In genomic region chr2:163744801-163745570, GRCm38 (mm10) we compare ENCODE assay signal across 18 mouse cellular contexts. TPM values are rescaled to one million over a fixed set of nuclear protein-coding genes. Genes with fewer than 3 reads are reported as not detected.
DNase-seq lines count a peak whose midpoint lies in the region; ATAC-seq and TF ChIP-seq lines count a peak whose summit lies in the region.
"Had no signal": no experiment of that assay in that cellular context is flagged by ENCODE, and none has a peak within 500 bp of the region (broad histone marks: within the 10 kb centered on the region; RNA-seq: fewer than 3 reads in every experiment).

No protein-coding gene starts in this region.

- H3K4me3 ChIP-seq in liver, postnatal 0 days (ENCODE audit: low read depth, low read length) = no peak overlapping the region
- H3K4me3 ChIP-seq in liver, embryonic 12.5 days = no peak overlapping the region
- peak overlapping the region; percentile 51 for H3K4me3 ChIP-seq in megakaryocyte, embryonic 14.5 days (replicated peaks)
- no peak overlapping the region for H3K4me3 ChIP-seq in cerebellum, adult 2 months (replicated peaks; ENCODE audit: insufficient read depth, low read depth, low read length)
- no peak overlapping the region for H3K4me3 ChIP-seq in forebrain, embryonic 10.5 days
- H3K4me3 ChIP-seq: embryonic facial prominence, embryonic 15.5 days; kidney, embryonic 15.5 days; limb, embryonic 13.5 days had no signal

- H3K36me3 ChIP-seq in liver, postnatal 0 days (replicated peaks; ENCODE audit: insufficient read depth, low read length) = no peaks in the 10 kb centered on the region
- H3K36me3 ChIP-seq in liver, embryonic 12.5 days = no peaks in the 10 kb centered on the region
- peaks cover 2% of the 10 kb centered on the region for H3K36me3 ChIP-seq in megakaryocyte, embryonic 14.5 days (replicated peaks; ENCODE audit: low read length)
- no peaks in the 10 kb centered on the region for H3K36me3 ChIP-seq in forebrain, embryonic 10.5 days (replicated peaks)
- H3K36me3 ChIP-seq: embryonic facial prominence, embryonic 15.5 days; kidney, embryonic 15.5 days; limb, embryonic 13.5 days had no signal

- ATAC-seq in liver, postnatal 0 days = no peak
- ATAC-seq in liver, embryonic 12.5 days = no peak
- ATAC-seq in monocyte, adult 5-6 weeks (replicated peaks; ENCODE audit: insufficient number of reproducible peaks, low FRiP score, low TSS enrichment, poor library complexity, severe bottlenecking) = no peak
- ATAC-seq: forebrain, embryonic 14.5 days; Patski had no signal

- WGBS in liver, postnatal 0 days (ENCODE audit: insufficient replicate concordance) = 36% methylated on average over 10 of the region's 10 CpGs
- 42% methylated on average over 10 of the region's 10 CpGs for WGBS in liver, embryonic 12.5 days (ENCODE audit: insufficient replicate concordance)
- WGBS in cerebellum, adult 2 months = 84% methylated on average over 10 of the region's 10 CpGs
- 85% methylated on average over 10 of the region's 10 CpGs for WGBS in forebrain, embryonic 10.5 days

- H3K9ac ChIP-seq in liver, postnatal 0 days (replicated peaks) = no peak overlapping the region; the same call in 1 of the 2 replicates
- H3K9ac ChIP-seq in liver, embryonic 12.5 days = no peak overlapping the region
- H3K9ac ChIP-seq: embryonic facial prominence, embryonic 15.5 days; kidney, embryonic 15.5 days; limb, embryonic 13.5 days had no signal

- peak overlapping the region; percentile 18; the same call in 1 of the 2 replicates for H3K4me2 ChIP-seq in liver, postnatal 0 days (ENCODE audit: low read depth, low read length)
- H3K4me2 ChIP-seq in liver, embryonic 12.5 days = no peak overlapping the region
- H3K4me2 ChIP-seq: embryonic facial prominence, embryonic 15.5 days; kidney, embryonic 15.5 days; limb, embryonic 13.5 days had no signal

- H3K4me1 ChIP-seq in liver, postnatal 0 days (ENCODE audit: insufficient read depth) = peaks cover 27% of the 10 kb centered on the region
- H3K4me1 ChIP-seq in liver, embryonic 12.5 days = peaks cover 29% of the 10 kb centered on the region
- peaks cover 97% of the 10 kb centered on the region for H3K4me1 ChIP-seq in megakaryocyte, embryonic 14.5 days
- no peaks in the 10 kb centered on the region for H3K4me1 ChIP-seq in cerebellum, adult 2 months (ENCODE audit: control insufficient read depth, insufficient read depth, low read length)
- H3K4me1 ChIP-seq in forebrain, embryonic 10.5 days = peaks cover 27% of the 10 kb centered on the region

- H3K9me3 ChIP-seq in liver, postnatal 0 days (ENCODE audit: low read length) = no peaks in the 10 kb centered on the region
- H3K9me3 ChIP-seq in liver, embryonic 12.5 days (replicated peaks) = no peaks in the 10 kb centered on the region
- H3K9me3 ChIP-seq in megakaryocyte, embryonic 14.5 days = no peaks in the 10 kb centered on the region
- H3K9me3 ChIP-seq in forebrain, embryonic 10.5 days = no peaks in the 10 kb centered on the region
- H3K9me3 ChIP-seq: embryonic facial prominence, embryonic 15.5 days; kidney, embryonic 15.5 days; limb, embryonic 13.5 days had no signal

- no peak for TF ChIP-seq EP300 in liver, postnatal 0 days (IDR thresholded peaks at IDR 0.05; ENCODE audit: low read depth)

- TF ChIP-seq CTCF in liver, postnatal 0 days (IDR thresholded peaks at IDR 0.05; ENCODE audit: low read depth) = no peak
- TF ChIP-seq CTCF in cerebellum, adult 2 months (IDR thresholded peaks at IDR 0.05; ENCODE audit: borderline replicate concordance, insufficient read depth, low read depth, low read length) = no peak

- H3K27me3 ChIP-seq in liver, postnatal 0 days (ENCODE audit: insufficient read depth, low read length) = 0 out of 2 replicates have a peak, but pooled peaks cover 9% of the 10 kb centered on the region
- peaks cover 13% of the 10 kb centered on the region for H3K27me3 ChIP-seq in liver, embryonic 12.5 days (replicated peaks)
- H3K27me3 ChIP-seq in megakaryocyte, embryonic 14.5 days (replicated peaks) = peaks cover 8% of the 10 kb centered on the region
- H3K27me3 ChIP-seq in cerebellum, adult 2 months (ENCODE audit: control insufficient read depth, insufficient read depth, low read length) = no peaks in the 10 kb centered on the region
- peaks cover 25% of the 10 kb centered on the region for H3K27me3 ChIP-seq in forebrain, embryonic 10.5 days (ENCODE audit: poor library complexity, severe bottlenecking)
- H3K27me3 ChIP-seq: Patski had no signal

- no peak for DNase-seq in liver, postnatal 0 days
- peak; percentile 24 for DNase-seq in T-cell, adult 2 months (ENCODE audit: low spot score)
- peak; percentile 84 for DNase-seq in thymus, postnatal 14 days
- no peak for DNase-seq in cerebellum, adult 2 months
- DNase-seq in forebrain, embryonic 10.5 days (ENCODE audit: extremely low spot score, low spot score) = no peak
- DNase-seq: cerebellum, adult 11-12 months; heart, adult 18-20 months; heart, postnatal 36 days; lung, postnatal 36 days; midbrain, embryonic 14.5 days had no signal

- no peak for TF ChIP-seq POLR2A in cerebellum, adult 2 months (IDR thresholded peaks at IDR 0.05; ENCODE audit: borderline replicate concordance, insufficient read depth, low read length)

- H3K27ac ChIP-seq in liver, postnatal 0 days (ENCODE audit: low read depth) = peak overlapping the region; percentile 34; the same call in 1 of the 2 replicates
- H3K27ac ChIP-seq in liver, embryonic 12.5 days = no peak overlapping the region
- H3K27ac ChIP-seq in cerebellum, adult 2 months (ENCODE audit: insufficient read depth, low read length) = no peak overlapping the region
- H3K27ac ChIP-seq in forebrain, embryonic 10.5 days = no peak overlapping the region
- H3K27ac ChIP-seq: embryonic facial prominence, embryonic 15.5 days; kidney, embryonic 15.5 days; limb, embryonic 13.5 days had no signal

RNA-seq across cellular contexts. Expression of gene Ada, which starts 5.1 kb away (rescaled TPM):
- 2.7 TPM in 2 replicates for polyA plus RNA-seq in liver, postnatal 0 days (2015; fragmentation: Nextera tagmentation; extraction: Ambion mirVana)
- 6.6 and 6.7 TPM in 2 replicates for polyA plus RNA-seq in liver, embryonic 12.5 days (2016; fragmentation: Nextera tagmentation; extraction: Ambion mirVana)
- 6.1 and 21.4 TPM in 2 replicates for polyA plus RNA-seq in megakaryocyte, embryonic 14.5 days (2012; ENCODE audit: insufficient read depth, low replicate concordance)
- 2.3 to 4.2 TPM (median 3.8 TPM) in 3 replicates for total RNA-seq in monocyte, adult 5-6 weeks (2017)
- polyA plus RNA-seq in cerebellum, adult 2 months (2012; rRNA removed) = 1.4 and 1.5 TPM in 2 replicates
- polyA plus RNA-seq in forebrain, embryonic 10.5 days (2016; fragmentation: Nextera tagmentation; extraction: Ambion mirVana) = 13.6 and 13.9 TPM in 2 replicates

Comparison
In these comparisons a context has a peak if more than half of its experiments do, and no peak if none do; other contexts are left out.
1. DNase-seq: peak in T-cell, adult 2 months (single experiment) and thymus, postnatal 14 days (single experiment); none in liver, postnatal 0 days (single experiment), cerebellum, adult 2 months (0 of 2) and forebrain, embryonic 10.5 days (single experiment).